Comparison of ENCODE assay signal across 9 mouse cellular contexts in genomic region chr13:64002945-64003459, GRCm38 (mm10).
A peak's percentile ranks its signal among the peaks of the same experiment; 100 is the strongest.
DNase-seq lines count a peak whose midpoint lies in the region; ATAC-seq lines count a peak whose summit lies in the region.
"Had no signal": no experiment of that assay in that cellular context is flagged by ENCODE, and none has a peak within 500 bp of the region (broad histone marks: within the 10 kb centered on the region; RNA-seq: fewer than 3 reads in every experiment).

No protein-coding gene starts in this region.

- H3K4me2 ChIP-seq in kidney, embryonic 16.5 days (replicated peaks; ENCODE audit: low read depth, low read length) = no peak overlapping the region
- no peak overlapping the region for H3K4me2 ChIP-seq in intestine, embryonic 15.5 days (replicated peaks)
- H3K4me2 ChIP-seq in neural tube, embryonic 12.5 days (replicated peaks) = 0 out of 2 replicates have a peak overlapping the region, but pooled peaks have one; percentile 13

- peaks cover 17% of the 10 kb centered on the region for H3K4me1 ChIP-seq in kidney, embryonic 16.5 days (ENCODE audit: insufficient read depth, low read length)
- H3K4me1 ChIP-seq in intestine, embryonic 15.5 days (replicated peaks) = peaks cover 6% of the 10 kb centered on the region
- H3K4me1 ChIP-seq in neural tube, embryonic 12.5 days = peaks cover 11% of the 10 kb centered on the region

- H3K36me3 ChIP-seq in kidney, embryonic 16.5 days (ENCODE audit: insufficient read depth, low read length) = no peaks in the 10 kb centered on the region
- no peaks in the 10 kb centered on the region for H3K36me3 ChIP-seq in intestine, embryonic 15.5 days
- no peaks in the 10 kb centered on the region for H3K36me3 ChIP-seq in neural tube, embryonic 12.5 days

- no peaks in the 10 kb centered on the region for H3K9me3 ChIP-seq in kidney, embryonic 16.5 days (ENCODE audit: low read length)
- no peaks in the 10 kb centered on the region for H3K9me3 ChIP-seq in intestine, embryonic 15.5 days
- H3K9me3 ChIP-seq in neural tube, embryonic 12.5 days = no peaks in the 10 kb centered on the region

- WGBS in kidney, embryonic 16.5 days = 5% methylated on average over 6 of the region's 6 CpGs
- WGBS in intestine, embryonic 15.5 days = 15% methylated on average over 6 of the region's 6 CpGs
- WGBS in neural tube, embryonic 12.5 days = 2% methylated on average over 6 of the region's 6 CpGs

- no peak overlapping the region for H3K4me3 ChIP-seq in kidney, embryonic 16.5 days (ENCODE audit: low read length)
- no peak overlapping the region for H3K4me3 ChIP-seq in intestine, embryonic 15.5 days (replicated peaks)
- H3K4me3 ChIP-seq in neural tube, embryonic 12.5 days = no peak overlapping the region

- H3K9ac ChIP-seq in kidney, embryonic 16.5 days (replicated peaks; ENCODE audit: low read length) = 0 out of 2 replicates have a peak overlapping the region, but pooled peaks have one; percentile 33
- no peak overlapping the region for H3K9ac ChIP-seq in intestine, embryonic 15.5 days
- H3K9ac ChIP-seq in neural tube, embryonic 12.5 days = no peak overlapping the region

- ATAC-seq in kidney, embryonic 16.5 days (ENCODE audit: low FRiP score, low TSS enrichment) = peak; percentile 88
- ATAC-seq in intestine, embryonic 15.5 days = peak; percentile 86
- peak; percentile 80 for ATAC-seq in neural tube, embryonic 12.5 days (ENCODE audit: low FRiP score, low read depth)

- no peak for DNase-seq in kidney, postnatal 25 days
- DNase-seq in embryo, embryonic 10 days (ENCODE audit: low spot score) = peak; percentile 89
- DNase-seq in spleen, postnatal 4 days (ENCODE audit: low spot score in 2 of 2) = no peak
- no peak for DNase-seq in natural killer cell, adult 2 months (ENCODE audit: low spot score in 2 of 2)
- DNase-seq in heart, adult 8-10 months (ENCODE audit: low spot score) = no peak
- DNase-seq: right cerebral cortex, adult 18-20 months had no signal

- H3K27me3 ChIP-seq in kidney, embryonic 16.5 days (ENCODE audit: insufficient read depth, low read length) = no peaks in the 10 kb centered on the region
- no peaks in the 10 kb centered on the region for H3K27me3 ChIP-seq in intestine, embryonic 15.5 days (replicated peaks)
- no peaks in the 10 kb centered on the region for H3K27me3 ChIP-seq in neural tube, embryonic 12.5 days (replicated peaks)

- H3K27ac ChIP-seq in kidney, embryonic 16.5 days (ENCODE audit: low read length) = peak overlapping the region; percentile 51
- peak overlapping the region; percentile 77 for H3K27ac ChIP-seq in intestine, embryonic 15.5 days
- H3K27ac ChIP-seq in neural tube, embryonic 12.5 days = no peak overlapping the region
